Mouse (Mus musculus) olfactory bulb, adult 2 months (tissue): ENCODE results near the gene Celf2.

Source experiments
- CTCF ChIP-seq: fragments of 200-500 bp; IDR thresholded peaks from 2 replicates; pipeline ENCODE4 v1.5.1; 2012; ENCODE audit warnings: low read depth, mild to moderate bottlenecking, low read length, moderate library complexity; ENCODE audit not compliant: insufficient read depth
- POLR2A ChIP-seq: fragments of 200-500 bp; IDR thresholded peaks from 2 replicates; pipeline ENCODE4 v1.6.1; 2012; ENCODE audit warnings: mild to moderate bottlenecking, low read depth, low read length, moderate library complexity; ENCODE audit not compliant: insufficient read depth

- TF ChIP-seq POLR2A (no peak), CTCF (no peak)
These were observed 870.0 kb downstream of the Celf2 start for GRCm38 (mm10) chr2:6639370-6639769.
